Mouse (Mus musculus) embryonic facial prominence, embryonic 14.5 days (tissue): ENCODE data around the gene Acoxl. TPM values are rescaled to one million over a fixed set of nuclear protein-coding genes. Genes with fewer than 3 reads are reported as not detected.
A peak's percentile ranks its signal among the peaks of the same experiment; 100 is the strongest.

ENCODE experiments used
- ATAC-seq: fragments of 200-750 bp; cut with Nextera tagmentation; 2 replicates; pipeline ENCODE4 v1.8.0; 2017; ENCODE audit warnings: low read depth, moderate number of reproducible peaks, moderate TSS enrichment
- DNase-seq: peaks from one replicate; pipeline ENCODE4 v3.0.0-alpha.2; 2015; ENCODE audit warnings: low spot score
- H3K27ac ChIP-seq: fragments of 300-500 bp; sonication (generic); replicated peaks from 2 replicates; pipeline ENCODE4 v1.5.1; 2014; ENCODE audit warnings: low read depth, mild to moderate bottlenecking, low read length, moderate library complexity
- H3K27me3 ChIP-seq: fragments of 300-500 bp; sonication (generic); replicated peaks from 2 replicates; pipeline ENCODE4 v1.6.1; 2014; ENCODE audit warnings: low read length; ENCODE audit not compliant: control insufficient read depth, insufficient read depth
- H3K36me3 ChIP-seq: fragments of 300-500 bp; sonication (generic); 2 replicates; pipeline ENCODE4 v1.6.1; 2014; ENCODE audit warnings: low read length, mixed read lengths; ENCODE audit not compliant: control insufficient read depth, insufficient read depth
- H3K4me1 ChIP-seq: fragments of 300-500 bp; sonication (generic); 2 replicates; pipeline ENCODE4 v1.6.1; 2014; ENCODE audit warnings: antibody characterized with exemption, low read length; ENCODE audit not compliant: control insufficient read depth, insufficient read depth
- H3K4me2 ChIP-seq: fragments of 300-500 bp; sonication (generic); 2 replicates; pipeline ENCODE4 v1.6.1; 2014; ENCODE audit warnings: low read depth, mild to moderate bottlenecking, low read length, moderate library complexity, mixed read lengths
- H3K4me3 ChIP-seq: fragments of 300-500 bp; sonication (generic); 2 replicates; pipeline ENCODE4 v1.5.1; 2014; ENCODE audit warnings: low read depth, mild to moderate bottlenecking, low read length
- H3K9ac ChIP-seq: fragments of 300-500 bp; sonication (generic); 2 replicates; pipeline ENCODE4 v1.6.1; 2014; ENCODE audit warnings: low read depth, mild to moderate bottlenecking, low read length, moderate library complexity, mixed read lengths
- H3K9me3 ChIP-seq: fragments of 300-500 bp; sonication (generic); 2 replicates; pipeline ENCODE4 v1.6.1; 2016; ENCODE audit warnings: low read length; ENCODE audit not compliant: control insufficient read depth
- WGBS: fragments of 180-500 bp; shearing (Covaris S2); extraction: QIAGEN DNeasy Blood & Tissue Kit; methylation state at CpG from one replicate; pipeline ENCODE4 v1.1.7; 2014; 5-methylcytosine and 5-hydroxymethylcytosine counted together
- polyA plus RNA-seq: library from polyadenylated mRNA; unstranded; fragments of >200 nt; fragmentation: Nextera tagmentation; extraction: Ambion mirVana; gene quantifications from 2 replicates; pipeline ENCODE4 v1.2.1, GENCODE M21; 2014

Acoxl gene
- polyA plus RNA-seq, 1 experiment from 2014 or later: 0.24 TPM

DNA sequence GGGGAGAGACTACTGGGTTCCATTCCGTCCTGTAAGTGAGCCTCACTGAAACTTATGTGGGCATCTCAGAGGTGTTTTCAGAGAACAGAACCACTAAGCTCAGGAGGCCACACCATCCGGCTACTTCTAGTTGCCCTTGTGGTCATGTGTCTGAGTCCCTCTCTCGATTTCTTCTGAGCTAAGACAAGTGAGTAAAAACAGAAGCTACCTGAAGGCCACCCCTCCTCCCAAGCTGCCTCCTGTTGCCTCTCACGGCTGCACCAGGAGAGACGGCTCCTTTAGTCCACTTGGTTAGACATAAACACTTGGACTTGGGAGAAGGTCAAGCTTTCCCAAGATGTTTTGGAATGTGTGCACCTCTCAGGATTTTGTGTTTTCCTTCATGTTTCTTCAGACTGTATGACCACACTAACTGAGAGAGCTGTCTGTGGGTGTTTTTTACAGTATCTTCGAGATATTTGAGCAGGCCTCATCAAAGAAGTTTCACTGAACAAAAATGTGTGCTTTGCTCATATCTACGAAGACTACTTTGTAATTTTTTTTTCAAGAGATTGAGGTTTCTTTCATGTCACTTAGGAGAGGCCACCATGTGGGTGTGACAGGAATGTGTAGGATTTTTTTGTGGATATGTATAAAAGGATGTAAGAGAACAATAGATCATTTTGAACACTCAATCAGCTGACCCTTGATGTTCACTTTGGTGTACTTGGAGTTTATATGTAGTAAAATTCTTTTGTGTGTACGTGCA, 249.3 kb downstream of the Acoxl start:
- no peaks in the 10 kb centered on the region for H3K4me1 ChIP-seq
- ATAC-seq: no peak
- H3K9ac ChIP-seq: no peak overlapping the region
- no peak overlapping the region for H3K4me3 ChIP-seq
- no peaks in the 10 kb centered on the region for H3K27me3 ChIP-seq
- no peaks in the 10 kb centered on the region for H3K9me3 ChIP-seq
- H3K36me3 ChIP-seq: no peaks in the 10 kb centered on the region
- DNase-seq: no peak
- no peak overlapping the region for H3K27ac ChIP-seq
- H3K4me2 ChIP-seq: no peak overlapping the region
- 76% methylated on average over 8 of the region's 8 CpGs for WGBS

DNA sequence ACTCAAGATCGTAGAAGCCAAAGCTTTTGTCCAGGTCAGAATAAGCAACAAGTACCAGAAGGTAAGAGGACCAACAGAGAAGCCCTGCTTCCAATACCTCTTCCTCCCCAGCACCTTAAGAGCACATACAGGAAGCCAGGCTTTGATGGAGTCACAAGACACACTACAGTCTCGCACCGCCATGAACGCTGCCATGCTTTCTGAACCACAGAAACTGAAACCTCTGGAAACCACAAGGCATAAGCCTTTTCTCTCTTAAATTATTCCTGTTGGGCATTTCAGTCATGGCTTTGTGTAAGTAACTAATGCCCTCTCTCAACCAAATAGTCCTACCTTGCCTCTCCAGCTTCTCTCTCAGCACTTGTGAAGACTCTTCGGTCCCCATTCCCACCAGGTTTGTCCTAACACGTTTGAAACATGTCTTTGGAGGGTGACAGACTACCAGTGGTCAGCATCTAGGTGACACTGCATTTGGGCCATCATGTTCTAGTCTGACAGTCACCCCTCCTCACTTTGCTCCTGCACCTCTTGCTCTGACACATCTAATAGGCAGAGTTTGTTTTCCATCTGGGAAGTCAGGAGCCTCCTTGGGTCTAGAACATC, 251.7 kb downstream of the Acoxl start:
- Histone ChIP-seq H3K27ac (no peak overlapping the region), H3K4me1 (no peaks in the 10 kb centered on the region), H3K9me3 (no peaks in the 10 kb centered on the region), H3K27me3 (no peaks in the 10 kb centered on the region), H3K4me3 (no peak overlapping the region), H3K36me3 (no peaks in the 10 kb centered on the region), H3K9ac (no peak overlapping the region), H3K4me2 (no peak overlapping the region)
- no peak for ATAC-seq
- WGBS: 86% methylated on average over 6 of the region's 6 CpGs
- DNase-seq: no peak

DNA sequence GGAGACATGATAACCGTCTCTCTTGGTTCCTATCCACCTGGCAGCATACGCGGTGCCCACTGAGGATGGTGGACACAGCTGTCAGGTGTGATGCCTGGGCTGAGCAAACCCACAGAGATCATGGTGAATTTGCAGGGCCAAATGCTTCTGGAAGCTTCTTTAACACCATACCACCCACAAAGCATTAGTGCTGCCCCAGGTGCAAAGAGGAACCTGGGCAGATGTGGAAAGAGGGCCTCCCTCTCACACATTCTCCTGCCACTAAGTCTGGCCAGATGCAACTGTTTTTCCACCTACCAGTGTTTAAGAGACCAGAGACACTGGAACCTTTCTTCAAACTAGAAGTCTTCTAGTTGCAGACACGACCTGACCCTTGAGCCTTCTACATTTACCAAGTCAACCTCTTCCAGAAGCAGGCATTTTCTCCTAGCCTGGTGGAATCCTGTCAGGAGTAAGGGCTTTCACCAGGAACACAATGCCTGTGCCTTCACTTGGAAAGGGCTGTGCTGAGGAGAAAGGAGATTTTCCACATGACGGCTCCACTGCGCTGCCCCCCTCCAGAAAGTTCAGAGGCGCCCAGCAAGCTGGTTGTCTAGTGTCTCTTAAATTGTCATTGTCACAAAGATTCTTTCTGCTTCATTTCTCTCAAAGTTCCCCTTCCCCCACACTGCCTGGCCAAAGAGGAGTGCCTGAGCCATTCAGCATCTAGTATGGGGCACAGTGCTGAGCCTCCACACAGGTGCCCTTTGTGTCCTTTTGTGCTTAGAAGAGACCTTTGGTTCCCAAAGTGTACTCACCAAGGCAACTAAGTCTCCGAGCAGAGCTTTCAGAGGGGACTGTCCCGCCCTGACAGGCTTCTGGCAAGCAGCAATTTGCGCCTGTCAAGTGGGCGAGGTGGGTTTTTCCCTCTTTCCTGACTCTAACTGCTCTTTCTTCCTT, 253.0 kb downstream of the Acoxl start:
- H3K36me3 ChIP-seq: no peaks in the 10 kb centered on the region
- DNase-seq (peak; percentile 43), ATAC-seq (peak; percentile 74; the same call in 1 of the 2 replicates)
- WGBS: 81% methylated on average over 11 of the region's 11 CpGs
- no peaks in the 10 kb centered on the region for H3K27me3 ChIP-seq
- no peak overlapping the region for H3K4me3 ChIP-seq
- no peak overlapping the region for H3K4me2 ChIP-seq
- no peaks in the 10 kb centered on the region for H3K4me1 ChIP-seq
- H3K9me3 ChIP-seq: no peaks in the 10 kb centered on the region
- no peak overlapping the region for H3K9ac ChIP-seq
- no peak overlapping the region for H3K27ac ChIP-seq

DNA sequence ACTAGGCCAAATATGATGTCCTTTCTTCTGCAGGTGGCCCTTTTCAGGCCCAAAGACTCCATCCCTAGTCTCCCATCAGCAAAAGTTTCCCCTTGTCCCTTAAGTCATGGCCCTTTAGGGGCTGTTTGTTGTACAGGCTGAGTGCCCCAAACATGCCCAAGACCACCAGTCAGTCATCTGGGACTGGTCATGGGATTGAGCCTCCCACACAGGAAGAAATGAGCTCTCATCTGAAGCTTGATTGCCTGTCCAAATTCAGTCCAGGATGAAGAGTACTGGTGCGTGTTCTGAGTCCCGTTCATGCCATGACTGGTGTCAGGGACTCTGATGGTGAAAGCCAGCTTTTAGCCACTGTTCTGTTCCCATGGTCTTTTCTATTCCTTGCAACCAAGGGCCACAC, 253.8 kb downstream of the Acoxl start:
- no peaks in the 10 kb centered on the region for H3K9me3 ChIP-seq
- no peak overlapping the region for H3K27ac ChIP-seq
- H3K4me2 ChIP-seq: no peak overlapping the region
- no peaks in the 10 kb centered on the region for H3K36me3 ChIP-seq
- no peak overlapping the region for H3K4me3 ChIP-seq
- no peak overlapping the region for H3K9ac ChIP-seq
- 91% methylated on average over 2 of the region's 2 CpGs for WGBS
- no peak for DNase-seq
- no peak for ATAC-seq
- no peaks in the 10 kb centered on the region for H3K4me1 ChIP-seq
- no peaks in the 10 kb centered on the region for H3K27me3 ChIP-seq

DNA sequence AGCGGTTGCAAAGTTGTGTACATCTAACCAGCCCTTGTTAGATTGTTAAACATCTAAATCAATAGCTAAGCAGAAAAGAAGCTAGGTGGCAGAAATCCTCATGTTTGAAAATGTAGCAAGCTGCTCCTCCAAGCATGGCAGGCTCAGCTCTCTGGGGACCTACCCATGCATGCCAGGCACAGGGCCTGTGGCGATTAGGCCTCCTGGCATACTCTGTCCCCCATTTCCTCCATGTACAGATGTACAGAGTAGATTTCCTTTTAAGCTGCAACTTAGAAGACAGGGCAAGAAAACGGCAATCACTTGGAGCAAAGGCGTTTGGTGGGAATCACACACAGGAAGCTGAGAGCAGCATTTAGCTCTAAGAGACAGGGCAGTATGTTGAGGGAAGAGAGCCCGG, 255.5 kb downstream of the Acoxl start:
- no peaks in the 10 kb centered on the region for H3K36me3 ChIP-seq
- no peak overlapping the region for H3K9ac ChIP-seq
- H3K27me3 ChIP-seq: no peaks in the 10 kb centered on the region
- no peaks in the 10 kb centered on the region for H3K9me3 ChIP-seq
- DNase-seq (no peak), ATAC-seq (no peak)
- WGBS: 73% methylated on average over 5 of the region's 5 CpGs
- H3K4me2 ChIP-seq: no peak overlapping the region
- H3K4me3 ChIP-seq: no peak overlapping the region
- no peak overlapping the region for H3K27ac ChIP-seq
- no peaks in the 10 kb centered on the region for H3K4me1 ChIP-seq

DNA sequence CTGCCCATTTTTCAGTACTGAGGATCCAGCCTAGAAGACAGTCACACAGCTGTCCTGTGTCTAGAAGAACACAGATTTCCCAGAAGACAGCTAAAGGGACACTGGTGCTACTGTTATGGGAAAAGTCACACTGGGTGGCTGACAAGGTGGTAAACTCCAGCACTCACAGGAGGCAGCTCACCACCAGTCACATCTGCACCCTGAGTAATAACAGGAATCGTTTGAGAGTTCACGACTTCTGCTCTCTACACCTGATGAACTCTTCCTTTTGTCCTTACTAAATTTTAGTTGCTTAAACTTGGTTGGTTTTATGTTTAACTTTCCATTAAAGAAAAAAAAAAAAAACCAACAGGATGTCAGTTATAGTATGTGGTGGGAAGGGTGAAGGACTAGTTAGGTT, 255.9 kb downstream of the Acoxl start:
- ATAC-seq (no peak), DNase-seq (no peak)
- Histone ChIP-seq H3K36me3 (no peaks in the 10 kb centered on the region), H3K9ac (no peak overlapping the region), H3K4me2 (no peak overlapping the region), H3K4me3 (no peak overlapping the region), H3K27ac (no peak overlapping the region), H3K4me1 (no peaks in the 10 kb centered on the region), H3K9me3 (no peaks in the 10 kb centered on the region), H3K27me3 (no peaks in the 10 kb centered on the region)
- WGBS: 65% methylated on average over 2 of the region's 2 CpGs

DNA sequence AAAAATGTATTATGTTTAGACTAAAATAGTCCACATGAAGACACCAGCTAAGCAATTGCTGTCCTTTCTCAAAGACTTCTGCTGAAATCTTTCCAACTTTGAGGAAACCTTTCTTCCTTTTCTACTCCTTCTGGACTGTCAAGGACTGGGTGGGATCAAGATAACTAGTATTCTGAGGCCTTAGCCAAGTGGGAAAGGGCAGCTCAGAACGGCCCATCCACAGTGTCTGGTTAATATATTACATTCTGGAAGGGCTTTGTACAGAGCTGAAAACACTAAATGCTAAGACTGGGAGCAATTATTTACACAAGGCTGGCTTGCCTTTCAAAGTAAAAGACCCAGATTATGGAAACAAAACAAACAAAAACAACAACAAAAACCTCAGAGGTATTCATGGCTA, 256.6 kb downstream of the Acoxl start:
- 47% methylated on average over 1 of the region's 1 CpGs for WGBS
- Histone ChIP-seq H3K9ac (no peak overlapping the region), H3K4me3 (no peak overlapping the region), H3K9me3 (no peaks in the 10 kb centered on the region), H3K4me1 (no peaks in the 10 kb centered on the region), H3K4me2 (no peak overlapping the region), H3K36me3 (no peaks in the 10 kb centered on the region), H3K27ac (no peak overlapping the region), H3K27me3 (no peaks in the 10 kb centered on the region)
- ATAC-seq (no peak), DNase-seq (no peak)

DNA sequence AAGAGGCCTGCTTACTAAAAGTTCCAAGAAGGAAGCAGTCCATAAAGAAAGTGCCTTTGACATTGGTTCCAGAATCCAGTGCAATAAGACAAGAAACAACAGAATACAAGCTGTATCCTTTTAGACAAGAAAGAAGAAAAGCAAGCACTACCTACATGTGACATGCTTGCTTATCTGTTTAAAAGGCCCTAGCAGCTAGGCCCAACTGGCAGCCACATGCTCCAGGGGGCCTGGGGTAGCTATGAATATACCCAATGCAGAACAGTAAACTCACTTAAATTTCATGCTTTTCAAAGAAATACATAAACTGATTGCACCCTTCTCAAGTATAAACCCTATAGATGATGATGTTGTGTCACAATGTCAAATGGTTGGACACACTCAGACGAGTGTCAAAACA, 257.4 kb downstream of the Acoxl start:
- Histone ChIP-seq H3K9me3 (no peaks in the 10 kb centered on the region), H3K36me3 (no peaks in the 10 kb centered on the region), H3K4me3 (no peak overlapping the region), H3K4me1 (no peaks in the 10 kb centered on the region), H3K27ac (no peak overlapping the region), H3K27me3 (no peaks in the 10 kb centered on the region), H3K4me2 (no peak overlapping the region), H3K9ac (no peak overlapping the region)
- no peak for DNase-seq
- WGBS: 74% methylated on average over 1 of the region's 1 CpGs
- no peak for ATAC-seq
